In the genomic region with DNA sequence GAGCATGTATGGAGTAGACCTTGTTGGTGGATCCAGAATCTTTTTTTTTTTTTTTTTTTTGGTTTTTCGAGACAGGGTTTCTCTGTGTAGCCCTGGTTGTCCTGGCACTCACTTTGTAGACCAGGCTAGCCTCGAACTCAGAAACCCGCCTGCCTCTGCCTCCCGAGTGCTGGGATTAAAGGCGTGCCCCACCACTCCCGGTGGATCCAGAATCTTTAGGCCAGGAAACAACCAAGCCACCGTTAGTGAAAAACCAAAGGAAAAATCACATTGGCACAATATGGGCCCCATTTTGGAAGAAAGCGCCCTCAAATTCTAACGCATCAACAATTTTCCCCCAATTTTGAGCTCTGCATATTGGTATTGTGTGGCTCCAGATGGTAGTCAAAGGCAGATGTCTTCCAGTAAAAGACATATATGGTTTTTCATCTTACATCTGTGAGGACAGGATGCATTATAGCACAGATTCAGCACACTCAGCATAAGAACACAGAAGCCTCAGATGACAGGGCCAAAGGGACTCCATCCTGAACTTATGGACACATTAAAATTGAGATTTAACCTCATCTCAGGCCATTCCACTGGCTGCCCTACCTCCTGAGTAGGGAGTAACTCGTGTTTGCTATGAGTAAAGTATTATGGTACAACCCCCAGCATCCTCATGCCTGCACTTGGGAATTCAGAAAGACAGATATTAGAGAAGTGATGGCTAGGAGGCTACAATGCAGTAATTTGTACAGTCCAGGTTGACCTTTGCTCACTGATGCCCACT, we compare ENCODE assay signal across 13 mouse cellular contexts. TPM values are rescaled to one million over a fixed set of nuclear protein-coding genes. Genes with fewer than 3 reads are reported as not detected.
DNase-seq lines count a peak whose midpoint lies in the region.
"Not testable (repeated sequence)": the region's sequence is repeated elsewhere in the genome, so short reads cannot be mapped to it uniquely, and the experiment has no call there.
"Had no signal": no experiment of that assay in that cellular context is flagged by ENCODE, and none has a peak within 500 bp of the region (broad histone marks: within the 10 kb centered on the region; RNA-seq: fewer than 3 reads in every experiment).

No protein-coding gene starts in this region.

- intact Hi-C loops in left cerebral cortex, postnatal 4 days (cut with DNase I): not testable (repeated sequence)

- DNase-seq in cerebellum, adult 11-12 months: peak; percentile 3
- peak; percentile 7 for DNase-seq in gastrocnemius, postnatal 10 days
- peak; percentile 2 for DNase-seq in kidney, adult 18-20 months
- DNase-seq in left cerebral cortex, postnatal 4 days: peak; percentile 0
- peak; percentile 2 to 6 for DNase-seq in spleen, adult 18-20 months
- DNase-seq in thymus, postnatal 10 days (ENCODE audit: low spot score in 2 of 2): peak; percentile 5 to 8
- peak; percentile 2 for DNase-seq in urinary bladder, postnatal 25 days (ENCODE audit: low spot score)

RNA-seq across cellular contexts. Expression of gene Gm3573, which starts 26.4 kb away (rescaled TPM):
- total RNA-seq in gastrocnemius, postnatal 10 days (2021): not detected
- 1 to 10 TPM; 1.6 to 2.2 TPM for total RNA-seq in left cerebral cortex, postnatal 4 days (2021)
- total RNA-seq: adrenal gland, postnatal 25 days; gastrocnemius, postnatal 14 days; midbrain, postnatal 0 days; neutrophil, adult 5-6 weeks had no signal

RNA-seq across cellular contexts. Expression of gene Gm17026, which starts 42.9 kb away (rescaled TPM):
- total RNA-seq in gastrocnemius, postnatal 10 days (2021): not detected
- not detected for total RNA-seq in left cerebral cortex, postnatal 4 days (2021)
- total RNA-seq: adrenal gland, postnatal 25 days; gastrocnemius, postnatal 14 days; layer of hippocampus, postnatal 10 days; left cerebral cortex, adult 8-10 months; midbrain, postnatal 0 days; neutrophil, adult 5-6 weeks had no signal

RNA-seq across cellular contexts. Expression of gene Gm17027, which starts 54.5 kb away (rescaled TPM):
- not detected for total RNA-seq in gastrocnemius, postnatal 10 days (2021)
- not detected for total RNA-seq in left cerebral cortex, postnatal 4 days (2021)
- total RNA-seq: adrenal gland, postnatal 25 days; gastrocnemius, postnatal 14 days; layer of hippocampus, postnatal 10 days; left cerebral cortex, adult 8-10 months; midbrain, postnatal 0 days; neutrophil, adult 5-6 weeks had no signal

Comparison
In these comparisons a context has a peak if more than half of its experiments do, and no peak if none do; other contexts are left out.
1. Peak in every context shown above with its lines: DNase-seq.